Mouse (Mus musculus) ES-E14 (cell line): ENCODE data around the gene Zbtb48. TPM values are rescaled to one million over a fixed set of nuclear protein-coding genes. Genes with fewer than 3 reads are reported as not detected.

ENCODE experiments used
- DNase-seq: peaks from one replicate; pipeline ENCODE4 v3.0.0-alpha.2; 2013; ENCODE audit warnings: low read depth, low spot score
- H3K27ac ChIP-seq: 2 replicates; pipeline ENCODE4 v1.5.1; 2012; ENCODE audit warnings: low read depth, mild to moderate bottlenecking, low read length, moderate library complexity, mixed read lengths; ENCODE audit not compliant: poor library complexity, insufficient read depth, severe bottlenecking
- H3K36me3 ChIP-seq: 2 replicates; pipeline ENCODE4 v1.6.1; 2012; ENCODE audit warnings: mild to moderate bottlenecking, low read length, moderate library complexity, mixed read lengths; ENCODE audit not compliant: control insufficient read depth, poor library complexity, insufficient read depth, severe bottlenecking
- H3K4me1 ChIP-seq, 2 experiments: fragments of 150-350 bp in 1 of 2; sonication (generic) in 1 of 2; 2 replicates each; pipeline ENCODE4 v1.6.1; 2012; ENCODE audit warnings: low read length in 2 of 2, mild to moderate bottlenecking in 1 of 2, mixed read lengths in 1 of 2; ENCODE audit not compliant: control insufficient read depth in 2 of 2, insufficient read depth in 2 of 2, poor library complexity in 1 of 2
- H3K4me3 ChIP-seq, 2 experiments: fragments of 150-350 bp in 1 of 2; sonication (generic) in 1 of 2; 2 replicates each; pipeline ENCODE4 v1.5.1; 2012; ENCODE audit warnings: low read length in 2 of 2, low read depth in 1 of 2, mild to moderate bottlenecking in 1 of 2, mixed read lengths in 1 of 2; ENCODE audit not compliant: insufficient read depth in 1 of 2, poor library complexity in 1 of 2, severe bottlenecking in 1 of 2
- H3K9ac ChIP-seq: 2 replicates; pipeline ENCODE4 v1.6.1; 2012; ENCODE audit warnings: low read depth, mild to moderate bottlenecking, low read length, mixed read lengths; ENCODE audit not compliant: poor library complexity, insufficient read depth, severe bottlenecking
- H3K9me3 ChIP-seq: fragments of 150-350 bp; sonication (generic); 2 replicates; pipeline ENCODE4 v1.6.1; 2012; ENCODE audit warnings: low read depth, mild to moderate bottlenecking, low read length; ENCODE audit not compliant: control insufficient read depth, insufficient read depth
- CHD2 ChIP-seq: IDR thresholded peaks from 2 replicates; pipeline ENCODE4 v1.6.1; 2014; ENCODE audit warnings: mild to moderate bottlenecking, low read depth, low read length, inconsistent platforms
- HCFC1 ChIP-seq: IDR thresholded peaks from 2 replicates; pipeline ENCODE4 v1.6.1; 2012; ENCODE audit warnings: low read length, inconsistent platforms, borderline replicate concordance; ENCODE audit not compliant: insufficient read depth
- MAFK ChIP-seq: IDR thresholded peaks from 2 replicates; pipeline ENCODE4 v1.6.1; 2014; ENCODE audit warnings: mild to moderate bottlenecking, low read depth, low read length, inconsistent platforms; ENCODE audit not compliant: insufficient read depth
- ZC3H11A ChIP-seq: IDR thresholded peaks from 2 replicates; pipeline ENCODE4 v1.6.1; 2012; ENCODE audit warnings: low read depth, mild to moderate bottlenecking, inconsistent platforms, low read length, borderline replicate concordance
- ZNF384 ChIP-seq: IDR thresholded peaks from 2 replicates; pipeline ENCODE4 v1.6.1; 2012; ENCODE audit warnings: low read depth, low read length, inconsistent platforms
- in situ Hi-C, 2 experiments: fragments of 600-800 bp; cut with MboI; formaldehyde crosslinking; loops; one replicate each; pipeline ENCODE4 v1.15.1; 2025; ENCODE audit warnings: low sequenced_read_pairs in 2 of 2, inconsistent platforms in 1 of 2; ENCODE audit not compliant: unreplicated experiment in 2 of 2
- total RNA-seq: library from RNA; depleted of rRNA; stranded (reverse); fragments of 300-350 nt; gene quantifications from 2 replicates; pipeline ENCODE4 v1.2.3, GENCODE M21; 2012

Zbtb48 gene
- total RNA-seq, 1 experiment, result 18.7 TPM

DNA sequence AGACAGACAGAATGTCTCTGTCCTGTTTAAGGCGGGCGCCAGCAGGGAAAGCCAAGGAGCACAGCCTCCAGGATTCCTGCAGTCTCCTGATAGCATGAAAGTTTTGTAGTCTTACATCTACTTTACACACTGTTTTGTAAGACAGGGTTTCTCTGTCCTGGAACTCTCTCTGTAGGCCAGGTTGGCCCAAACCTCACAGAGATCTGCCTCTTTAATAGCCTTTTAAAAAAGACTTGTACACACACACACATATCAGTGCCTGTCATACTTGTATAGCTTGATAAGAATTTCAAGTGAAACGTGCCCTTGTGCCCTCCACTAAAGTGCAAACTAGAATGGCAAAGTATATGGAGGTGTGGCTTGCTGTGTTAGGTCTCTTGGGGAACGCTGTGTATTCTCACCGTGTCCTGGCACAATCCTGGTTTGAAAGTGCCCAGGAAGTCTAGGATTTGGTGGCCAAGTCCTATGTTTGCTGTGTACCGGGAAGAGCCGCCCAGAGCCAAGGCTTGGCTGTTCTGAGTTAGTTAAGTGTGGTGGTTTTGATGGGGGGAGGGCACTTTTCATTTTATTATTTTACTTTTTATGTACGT, 16.2 kb downstream of the Zbtb48 start:
- Histone ChIP-seq H3K4me3 (peak overlapping the region; percentile 86 to 88), H3K9me3 (no peaks in the 10 kb centered on the region), H3K9ac (peak overlapping the region; percentile 80), H3K4me1 (peaks cover 0 to 20% of the 10 kb centered on the region in 2 experiments; a peak in 3 of 4 replicates), H3K27ac (no peak overlapping the region), H3K36me3 (peaks cover 52% of the 10 kb centered on the region)
- in situ Hi-C loops, result no loop called here
- no peak for TF ChIP-seq ZC3H11A
- DNase-seq, result no peak

DNA sequence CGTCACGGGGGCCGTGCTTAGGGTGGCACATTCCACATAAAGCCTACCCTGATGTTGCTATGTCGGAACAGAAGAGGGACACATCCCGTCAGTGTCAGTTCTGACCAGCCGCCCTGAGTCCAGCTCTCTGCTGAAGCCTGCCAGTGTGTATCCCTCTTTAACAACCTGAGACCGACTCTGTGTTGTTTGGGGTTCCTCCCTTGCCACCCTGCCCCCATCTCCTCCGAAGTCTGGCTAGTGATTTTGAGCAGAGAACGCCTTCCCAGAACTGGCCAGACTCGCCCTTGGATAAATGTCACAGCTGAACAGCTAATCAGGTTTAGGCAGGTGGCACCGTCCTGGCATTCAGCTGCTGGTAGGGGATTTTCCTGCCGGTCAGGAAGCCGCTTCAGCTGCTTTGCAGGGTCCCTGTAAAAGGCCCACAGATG, 16.8 kb downstream of the Zbtb48 start:
- TF ChIP-seq ZNF384, result no peak
- no peak for TF ChIP-seq ZC3H11A
- no peak for TF ChIP-seq MAFK
- no peak for TF ChIP-seq CHD2
- no peak for TF ChIP-seq HCFC1
- in situ Hi-C loops, result no loop called here
- peak overlapping the region; percentile 86 to 88 for H3K4me3 ChIP-seq
- DNase-seq, result no peak
- no peaks in the 10 kb centered on the region for H3K9me3 ChIP-seq
- peaks cover 0 to 20% of the 10 kb centered on the region in 2 experiments; a peak in 3 of 4 replicates for H3K4me1 ChIP-seq
- H3K27ac ChIP-seq, result no peak overlapping the region
- peaks cover 47% of the 10 kb centered on the region for H3K36me3 ChIP-seq
- peak overlapping the region; percentile 80 for H3K9ac ChIP-seq

GRCm38 (mm10) chr4:152010091-152010706, 17.3 kb downstream of the Zbtb48 start:
- no peak overlapping the region for H3K27ac ChIP-seq
- H3K4me1 ChIP-seq, result peaks cover 0 to 20% of the 10 kb centered on the region in 2 experiments; a peak in 3 of 4 replicates
- DNase-seq, result no peak
- TF ChIP-seq CHD2 (no peak), ZNF384 (no peak)
- H3K36me3 ChIP-seq, result peaks cover 41% of the 10 kb centered on the region
- H3K9me3 ChIP-seq, result no peaks in the 10 kb centered on the region
- peak overlapping the region; percentile 86 to 88 for H3K4me3 ChIP-seq
- in situ Hi-C loops, result no loop called here
- H3K9ac ChIP-seq, result peak overlapping the region; percentile 80

DNA sequence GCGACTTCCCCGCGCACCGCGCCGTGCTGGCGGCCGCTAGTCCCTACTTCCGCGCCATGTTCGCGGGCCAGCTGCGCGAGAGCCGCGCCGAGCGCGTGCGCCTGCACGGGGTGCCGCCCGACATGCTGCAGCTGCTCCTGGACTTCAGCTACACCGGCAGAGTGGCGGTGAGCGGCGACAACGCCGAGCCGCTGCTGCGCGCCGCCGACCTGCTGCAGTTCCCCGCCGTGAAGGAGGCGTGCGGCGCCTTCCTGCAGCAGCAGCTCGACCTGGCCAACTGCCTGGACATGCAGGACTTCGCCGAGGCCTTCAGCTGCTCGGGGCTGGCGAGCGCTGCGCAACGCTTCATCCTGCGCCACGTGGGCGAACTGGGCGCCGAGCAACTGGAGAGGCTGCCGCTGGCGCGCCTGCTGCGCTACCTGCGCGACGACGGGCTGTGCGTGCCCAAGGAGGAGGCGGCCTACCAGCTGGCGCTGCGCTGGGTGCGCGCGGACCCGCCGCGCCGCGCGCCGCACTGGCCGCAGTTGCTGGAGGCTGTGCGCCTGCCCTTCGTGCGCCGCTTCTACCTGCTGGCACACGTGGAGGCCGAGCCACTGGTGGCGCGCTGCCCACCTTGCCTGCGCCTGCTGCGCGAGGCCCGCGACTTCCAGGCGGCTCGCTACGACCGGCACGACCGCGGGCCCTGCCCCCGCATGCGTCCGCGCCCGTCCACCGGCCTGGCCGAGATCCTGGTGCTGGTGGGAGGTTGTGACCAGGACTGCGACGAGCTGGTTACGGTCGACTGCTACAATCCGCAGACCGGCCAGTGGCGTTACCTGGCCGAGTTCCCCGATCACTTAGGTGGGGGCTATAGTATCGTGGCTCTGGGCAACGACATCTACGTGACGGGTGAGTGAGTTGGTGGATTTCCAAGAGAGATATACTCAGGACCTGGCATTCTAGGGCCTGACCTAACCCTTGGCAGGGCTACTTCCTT, 18.1 kb downstream of the Zbtb48 start:
- no peak for DNase-seq
- in situ Hi-C loops, result no loop called here
- Histone ChIP-seq H3K4me3 (peak overlapping the region; percentile 86 to 88), H3K9me3 (no peaks in the 10 kb centered on the region), H3K9ac (peak overlapping the region; percentile 80), H3K36me3 (peaks cover 33% of the 10 kb centered on the region), H3K27ac (peak overlapping the region; percentile 3; the same call in 1 of the 2 replicates), H3K4me1 (peaks cover 0 to 23% of the 10 kb centered on the region in 2 experiments; a peak in 3 of 4 replicates)
- 0 out of 2 replicates have a peak, but pooled peaks have one; percentile 15 for TF ChIP-seq HCFC1
- TF ChIP-seq MAFK, result no peak
